Mouse (Mus musculus): Measurements from ENCODE around the gene Setx.

GRCm38 (mm10) chr2:29122446-29122845 is 1.5 kb upstream of the Setx start:
- TF ChIP-seq CTCF (IDR thresholded peaks at IDR 0.05; ENCODE audit: borderline replicate concordance, insufficient read depth, low read length) = no peak
- no peak for TF ChIP-seq POLR2A (IDR thresholded peaks at IDR 0.05; ENCODE audit: low read depth, low read length)

All from embryonic fibroblast, embryonic 13.5 days (primary cell).